Mouse (Mus musculus): ENCODE data around the gene Adam6a.
"Not testable (repeated sequence)": the region's sequence is repeated elsewhere in the genome, so short reads cannot be mapped to it uniquely, and the experiment has no call there.

Adam6a gene

DNA sequence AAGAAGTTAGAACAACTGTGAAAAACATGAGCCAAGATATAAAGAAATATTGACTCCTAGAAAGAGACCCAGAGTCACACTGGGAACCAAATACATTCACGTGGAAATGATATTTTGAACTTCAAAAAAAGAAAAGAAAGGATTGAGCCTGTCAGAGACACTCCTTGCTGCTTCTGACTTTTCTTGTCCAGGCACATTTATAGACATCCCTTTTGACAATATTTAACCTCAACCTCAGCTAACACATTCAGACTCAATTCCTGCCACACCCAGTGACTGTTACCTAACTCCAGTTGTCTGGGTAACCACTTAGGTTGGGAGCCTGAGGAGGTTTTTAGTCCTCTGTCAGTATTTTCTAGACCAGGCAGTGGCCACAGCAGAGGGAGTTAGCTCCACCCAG lies at the start of gene Adam6a:
Gene Adam6a (plus strand): TSS at position 301 of the 400 bp plus-strand sequence.
- not testable (repeated sequence) for DNase-seq (ENCODE audit: low spot score)

- DNase-seq (ENCODE audit: low spot score) = no peak
Observed at GRCm38 (mm10) chr12:113525901-113526300, 17.8 kb upstream of the Adam6a start.

DNA sequence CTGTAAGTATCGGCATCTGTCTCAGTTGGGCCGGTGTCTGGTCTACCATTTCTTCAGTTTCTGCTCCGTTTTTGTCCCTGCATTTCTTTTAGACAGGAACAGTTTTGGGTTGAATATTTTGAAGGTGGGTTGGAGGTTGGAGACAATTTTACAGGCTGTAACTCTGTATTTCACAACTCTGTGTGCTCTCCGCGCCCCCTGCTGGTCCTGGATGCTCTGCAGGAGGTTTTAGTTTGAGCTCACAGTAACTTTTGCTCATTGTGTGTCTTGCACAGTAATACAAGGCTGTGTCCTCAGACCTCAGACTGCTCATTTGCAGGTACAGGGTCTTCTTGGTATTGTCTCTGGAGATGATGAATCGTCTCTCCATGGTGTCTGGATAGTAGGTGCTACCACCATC lies 34.5 kb downstream of the Adam6a start:
- DNase-seq (ENCODE audit: low spot score) = no peak

GRCm38 (mm10) chr12:113588001-113588400 lies 44.3 kb downstream of the Adam6a start:
- DNase-seq (ENCODE audit: low spot score) = no peak
